12 mouse cellular contexts compared by ENCODE assay signal in genomic region chr15:95855051-95855844, GRCm38 (mm10).
A peak's percentile ranks its signal among the peaks of the same experiment; 100 is the strongest.
DNase-seq lines count a peak whose midpoint lies in the region; ATAC-seq lines count a peak whose summit lies in the region.
"Had no signal": no experiment of that assay in that cellular context is flagged by ENCODE, and none has a peak within 500 bp of the region (broad histone marks: within the 10 kb centered on the region; RNA-seq: fewer than 3 reads in every experiment).

No protein-coding gene starts in this region.

- H3K4me3 ChIP-seq in midbrain, embryonic 11.5 days (ENCODE audit: low read depth, low read length): no peak overlapping the region
- no peak overlapping the region for H3K4me3 ChIP-seq in midbrain, embryonic 10.5 days
- H3K4me3 ChIP-seq in liver, embryonic 13.5 days (replicated peaks): no peak overlapping the region
- H3K4me3 ChIP-seq: limb, embryonic 12.5 days had no signal

- DNase-seq in kidney, adult 9 months: peak; percentile 57
- no peak for DNase-seq in kidney, adult 18-20 months
- DNase-seq in midbrain, embryonic 11.5 days (ENCODE audit: low spot score, missing footprints): peak; percentile 17
- DNase-seq in midbrain, embryonic 10.5 days (ENCODE audit: low spot score): no peak
- DNase-seq in liver, embryonic 13.5 days: no peak
- DNase-seq in ovary, postnatal 10 days (ENCODE audit: low spot score): no peak
- DNase-seq: cerebellum, postnatal 10 days; heart, postnatal 4 days; layer of hippocampus, postnatal 36 days; thymus, postnatal 14 days had no signal

- H3K9me3 ChIP-seq in midbrain, embryonic 11.5 days (ENCODE audit: control insufficient read depth, low read length): no peaks in the 10 kb centered on the region
- H3K9me3 ChIP-seq in midbrain, embryonic 10.5 days (replicated peaks): no peaks in the 10 kb centered on the region
- no peaks in the 10 kb centered on the region for H3K9me3 ChIP-seq in liver, embryonic 13.5 days (replicated peaks)
- H3K9me3 ChIP-seq: limb, embryonic 12.5 days had no signal

- H3K27me3 ChIP-seq in midbrain, embryonic 11.5 days (ENCODE audit: control insufficient read depth, insufficient read depth, low read length): no peaks in the 10 kb centered on the region
- no peaks in the 10 kb centered on the region for H3K27me3 ChIP-seq in midbrain, embryonic 10.5 days (ENCODE audit: low read depth, poor library complexity, severe bottlenecking)
- no peaks in the 10 kb centered on the region for H3K27me3 ChIP-seq in liver, embryonic 13.5 days
- H3K27me3 ChIP-seq: limb, embryonic 12.5 days had no signal

- no peak overlapping the region for H3K4me2 ChIP-seq in midbrain, embryonic 11.5 days
- no peak overlapping the region for H3K4me2 ChIP-seq in liver, embryonic 13.5 days

- H3K27ac ChIP-seq in midbrain, embryonic 11.5 days (ENCODE audit: low read depth, low read length): no peak overlapping the region
- H3K27ac ChIP-seq in midbrain, embryonic 10.5 days (replicated peaks): no peak overlapping the region
- no peak overlapping the region for H3K27ac ChIP-seq in liver, embryonic 13.5 days

- no peak overlapping the region for H3K9ac ChIP-seq in midbrain, embryonic 11.5 days (ENCODE audit: low read length)
- H3K9ac ChIP-seq in liver, embryonic 13.5 days: no peak overlapping the region
- H3K9ac ChIP-seq: limb, embryonic 12.5 days had no signal

- no peaks in the 10 kb centered on the region for H3K36me3 ChIP-seq in midbrain, embryonic 11.5 days (ENCODE audit: control insufficient read depth, insufficient read depth, low read length)
- H3K36me3 ChIP-seq in midbrain, embryonic 10.5 days: 0 out of 2 replicates have a peak, but pooled peaks cover 4% of the 10 kb centered on the region
- peaks cover 3% of the 10 kb centered on the region; the same call in 1 of the 2 replicates for H3K36me3 ChIP-seq in liver, embryonic 13.5 days
- H3K36me3 ChIP-seq: limb, embryonic 12.5 days had no signal

- WGBS in midbrain, embryonic 11.5 days: 92% methylated on average over 13 of the region's 13 CpGs
- 91% methylated on average over 13 of the region's 13 CpGs for WGBS in midbrain, embryonic 10.5 days
- whole genome bisulfite sequencing in liver, embryonic 13.5 days (ENCODE audit: insufficient replicate concordance): 72% methylated on average over 13 of the region's 13 CpGs

- no peaks in the 10 kb centered on the region for H3K4me1 ChIP-seq in midbrain, embryonic 11.5 days (ENCODE audit: control insufficient read depth, insufficient read depth, low read length)
- no peaks in the 10 kb centered on the region for H3K4me1 ChIP-seq in midbrain, embryonic 10.5 days
- peaks cover 19% of the 10 kb centered on the region for H3K4me1 ChIP-seq in liver, embryonic 13.5 days (replicated peaks)

- ATAC-seq in midbrain, embryonic 11.5 days (ENCODE audit: low FRiP score): no peak
- peak; percentile 50 for ATAC-seq in liver, embryonic 13.5 days (ENCODE audit: low read depth)
- no peak for ATAC-seq in megakaryocyte, adult 5-6 weeks (ENCODE audit: poor library complexity, severe bottlenecking)

Comparison
In these comparisons a context has a peak if more than half of its experiments do, and no peak if none do; other contexts are left out.
1. DNase-seq: peak in kidney, adult 9 months (single experiment) and midbrain, embryonic 11.5 days (single experiment); none in kidney, adult 18-20 months (single experiment), midbrain, embryonic 10.5 days (single experiment), liver, embryonic 13.5 days (single experiment) and ovary, postnatal 10 days (single experiment).